Mouse (Mus musculus) embryonic facial prominence, embryonic 11.5 days (tissue): ENCODE results near the gene Slc7a15. TPM values are rescaled to one million over a fixed set of nuclear protein-coding genes. Genes with fewer than 3 reads are reported as not detected.

Experiments used
- ATAC-seq: fragments of 200-750 bp; cut with Nextera tagmentation; replicated peaks from 2 replicates; pipeline ENCODE4 v1.8.0; 2017; ENCODE audit warnings: low read depth; ENCODE audit not compliant: insufficient number of reproducible peaks, low FRiP score, low TSS enrichment
- DNase-seq: peaks from one replicate; pipeline ENCODE4 v3.0.0-alpha.2; 2015; ENCODE audit warnings: low spot score
- H3K27ac ChIP-seq: fragments of 300-500 bp; sonication (generic); replicated peaks from 2 replicates; pipeline ENCODE4 v1.5.1; 2014; ENCODE audit warnings: mild to moderate bottlenecking, low read depth, low read length, control low read depth
- H3K27me3 ChIP-seq: fragments of 300-500 bp; sonication (generic); 2 replicates; pipeline ENCODE4 v1.6.1; 2014; ENCODE audit warnings: mild to moderate bottlenecking, low read length, moderate library complexity, mixed read lengths; ENCODE audit not compliant: control insufficient read depth, insufficient read depth
- H3K36me3 ChIP-seq: fragments of 300-500 bp; sonication (generic); replicated peaks from 2 replicates; pipeline ENCODE4 v1.6.1; 2014; ENCODE audit warnings: low read depth, mild to moderate bottlenecking, low read length, moderate library complexity, mixed read lengths; ENCODE audit not compliant: control insufficient read depth, insufficient read depth
- H3K4me1 ChIP-seq: fragments of 300-500 bp; sonication (generic); 2 replicates; pipeline ENCODE4 v1.6.1; 2014; ENCODE audit warnings: low read length, mixed read lengths; ENCODE audit not compliant: control insufficient read depth, insufficient read depth
- H3K4me2 ChIP-seq: fragments of 300-500 bp; sonication (generic); 2 replicates; pipeline ENCODE4 v1.6.1; 2014; ENCODE audit warnings: low read depth, mild to moderate bottlenecking, control low read depth, low read length, moderate library complexity
- H3K4me3 ChIP-seq: fragments of 300-500 bp; sonication (generic); 2 replicates; pipeline ENCODE4 v1.5.1; 2014; ENCODE audit warnings: low read depth, low read length, control low read depth
- H3K9ac ChIP-seq: fragments of 300-500 bp; sonication (generic); replicated peaks from 2 replicates; pipeline ENCODE4 v1.6.1; 2014; ENCODE audit warnings: mild to moderate bottlenecking, control low read depth, low read length
- H3K9me3 ChIP-seq: fragments of 300-500 bp; sonication (generic); replicated peaks from 2 replicates; pipeline ENCODE4 v1.6.1; 2016; ENCODE audit warnings: mild to moderate bottlenecking, low read length, inconsistent platforms, mixed read lengths; ENCODE audit not compliant: control insufficient read depth
- WGBS: fragments of 180-500 bp; shearing (Covaris S2); extraction: QIAGEN DNeasy Blood & Tissue Kit; methylation state at CpG from one replicate; pipeline ENCODE4 v1.1.7; 2014; 5-methylcytosine and 5-hydroxymethylcytosine counted together
- polyA plus RNA-seq: library from polyadenylated mRNA; unstranded; fragments of >200 nt; fragmentation: Nextera tagmentation; extraction: Ambion mirVana; gene quantifications from 2 replicates; pipeline ENCODE4 v1.2.1, GENCODE M21; 2014

Gene Slc7a15
- polyA plus RNA-seq, 1 experiment from 2014 or later, result not detected

GRCm38 (mm10) chr12:8535596-8535995, 63.3 kb downstream of the Slc7a15 start:
- no peaks in the 10 kb centered on the region for H3K4me1 ChIP-seq
- no peak overlapping the region for H3K4me2 ChIP-seq
- no peaks in the 10 kb centered on the region for H3K27me3 ChIP-seq
- H3K4me3 ChIP-seq, result no peak overlapping the region
- no peak overlapping the region for H3K27ac ChIP-seq
- DNase-seq (no peak), ATAC-seq (no peak)
- no peak overlapping the region for H3K9ac ChIP-seq
- H3K36me3 ChIP-seq, result no peaks in the 10 kb centered on the region
- 80% methylated on average over 7 of the region's 7 CpGs for WGBS
- no peaks in the 10 kb centered on the region for H3K9me3 ChIP-seq

GRCm38 (mm10) chr12:8534915-8535314, 64.0 kb downstream of the Slc7a15 start:
- H3K27me3 ChIP-seq, result no peaks in the 10 kb centered on the region
- no peak overlapping the region for H3K9ac ChIP-seq
- ATAC-seq (no peak), DNase-seq (no peak)
- no peak overlapping the region for H3K4me3 ChIP-seq
- no peak overlapping the region for H3K27ac ChIP-seq
- H3K4me2 ChIP-seq, result no peak overlapping the region
- H3K9me3 ChIP-seq, result no peaks in the 10 kb centered on the region
- H3K36me3 ChIP-seq, result no peaks in the 10 kb centered on the region
- 42% methylated on average over 1 of the region's 1 CpGs for WGBS
- no peaks in the 10 kb centered on the region for H3K4me1 ChIP-seq

- ATAC-seq, result no peak
- Histone ChIP-seq H3K4me3 (no peak overlapping the region), H3K27me3 (no peaks in the 10 kb centered on the region), H3K27ac (no peak overlapping the region), H3K4me2 (no peak overlapping the region), H3K4me1 (no peaks in the 10 kb centered on the region), H3K9ac (no peak overlapping the region), H3K9me3 (no peaks in the 10 kb centered on the region), H3K36me3 (no peaks in the 10 kb centered on the region)
- WGBS, result 79% methylated on average over 5 of the region's 5 CpGs
- DNase-seq, result no peak
Observed at GRCm38 (mm10) chr12:8527770-8528169, 71.1 kb downstream of the Slc7a15 start.

GRCm38 (mm10) chr12:8527175-8527574, 71.7 kb downstream of the Slc7a15 start:
- H3K36me3 ChIP-seq, result no peaks in the 10 kb centered on the region
- WGBS, result 65% methylated on average over 1 of the region's 1 CpGs

GRCm38 (mm10) chr12:8524062-8524461, 74.8 kb downstream of the Slc7a15 start:
- no peaks in the 10 kb centered on the region for H3K4me1 ChIP-seq
- ATAC-seq (no peak), DNase-seq (no peak)
- H3K9me3 ChIP-seq, result no peaks in the 10 kb centered on the region
- no peak overlapping the region for H3K4me2 ChIP-seq
- no peaks in the 10 kb centered on the region for H3K36me3 ChIP-seq
- WGBS, result 52% methylated on average over 5 of the region's 5 CpGs
- no peak overlapping the region for H3K27ac ChIP-seq
- no peaks in the 10 kb centered on the region for H3K27me3 ChIP-seq
- H3K9ac ChIP-seq, result no peak overlapping the region
- no peak overlapping the region for H3K4me3 ChIP-seq

More at GRCm38 (mm10) chr12:8527175-8527574, 71.7 kb downstream of the Slc7a15 start:
- no peak overlapping the region for H3K27ac ChIP-seq
- ATAC-seq, result no peak
- H3K4me3 ChIP-seq, result no peak overlapping the region
- H3K4me1 ChIP-seq, result no peaks in the 10 kb centered on the region
- no peaks in the 10 kb centered on the region for H3K27me3 ChIP-seq
- H3K4me2 ChIP-seq, result no peak overlapping the region
- no peaks in the 10 kb centered on the region for H3K9me3 ChIP-seq
- DNase-seq, result no peak
- H3K9ac ChIP-seq, result no peak overlapping the region

GRCm38 (mm10) chr12:8522711-8523110, 76.2 kb downstream of the Slc7a15 start:
- WGBS, result 80% methylated on average over 2 of the region's 2 CpGs
- Histone ChIP-seq H3K4me1 (no peaks in the 10 kb centered on the region), H3K4me2 (no peak overlapping the region), H3K36me3 (no peaks in the 10 kb centered on the region), H3K9ac (no peak overlapping the region), H3K27me3 (no peaks in the 10 kb centered on the region), H3K27ac (no peak overlapping the region), H3K9me3 (no peaks in the 10 kb centered on the region), H3K4me3 (no peak overlapping the region)
- ATAC-seq (no peak), DNase-seq (no peak)

- no peak overlapping the region for H3K4me3 ChIP-seq
- H3K36me3 ChIP-seq, result no peaks in the 10 kb centered on the region
- H3K4me2 ChIP-seq, result no peak overlapping the region
- 49% methylated on average over 12 of the region's 12 CpGs for WGBS
- DNase-seq, result peak; percentile 48
- no peaks in the 10 kb centered on the region for H3K4me1 ChIP-seq
- H3K9me3 ChIP-seq, result no peaks in the 10 kb centered on the region
- no peak overlapping the region for H3K9ac ChIP-seq
- no peak overlapping the region for H3K27ac ChIP-seq
- no peaks in the 10 kb centered on the region for H3K27me3 ChIP-seq
- no peak for ATAC-seq
Observed at GRCm38 (mm10) chr12:8521375-8522047, 77.4 kb downstream of the Slc7a15 start.

- H3K4me2 ChIP-seq, result no peak overlapping the region
- H3K4me1 ChIP-seq, result no peaks in the 10 kb centered on the region
- 60% methylated on average over 12 of the region's 12 CpGs for WGBS
- no peaks in the 10 kb centered on the region for H3K27me3 ChIP-seq
- H3K9ac ChIP-seq, result no peak overlapping the region
- DNase-seq (no peak), ATAC-seq (no peak)
- no peak overlapping the region for H3K27ac ChIP-seq
- no peaks in the 10 kb centered on the region for H3K9me3 ChIP-seq
- no peak overlapping the region for H3K4me3 ChIP-seq
- no peaks in the 10 kb centered on the region for H3K36me3 ChIP-seq
Observed at GRCm38 (mm10) chr12:8519431-8520160, 79.3 kb downstream of the Slc7a15 start.
